Mouse (Mus musculus) right cerebral cortex, postnatal 25 days (tissue): ENCODE data around the gene Rasd2.

Experiments
- DNase-seq: peaks from one replicate; pipeline ENCODE4 v3.0.0; 2022

The Rasd2 gene

DNA sequence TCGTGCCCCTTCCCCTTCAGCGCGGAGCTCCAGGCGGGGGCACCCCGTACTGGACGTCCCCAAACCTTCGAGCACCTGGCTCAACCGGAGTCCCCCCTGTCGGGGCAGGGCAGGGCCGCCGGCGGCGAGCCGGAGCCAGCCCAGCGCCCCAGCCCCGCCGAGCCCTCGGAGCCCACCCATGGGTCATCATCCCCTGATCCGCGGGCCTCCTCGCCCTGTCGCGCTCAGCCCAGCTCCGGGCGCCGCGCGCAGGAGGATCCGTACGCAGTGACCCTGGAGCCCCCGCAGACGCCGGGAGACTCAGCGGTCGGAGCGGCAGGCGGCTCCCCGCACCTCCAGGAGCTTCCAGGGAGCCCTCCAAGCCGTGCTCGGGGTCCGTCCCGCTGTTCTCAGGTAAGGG lies at the start of gene Rasd2:
Rasd2 (plus strand) TSS at position 259 of the 400 bp plus-strand sequence.
- peak; percentile 27 for DNase-seq

DNA sequence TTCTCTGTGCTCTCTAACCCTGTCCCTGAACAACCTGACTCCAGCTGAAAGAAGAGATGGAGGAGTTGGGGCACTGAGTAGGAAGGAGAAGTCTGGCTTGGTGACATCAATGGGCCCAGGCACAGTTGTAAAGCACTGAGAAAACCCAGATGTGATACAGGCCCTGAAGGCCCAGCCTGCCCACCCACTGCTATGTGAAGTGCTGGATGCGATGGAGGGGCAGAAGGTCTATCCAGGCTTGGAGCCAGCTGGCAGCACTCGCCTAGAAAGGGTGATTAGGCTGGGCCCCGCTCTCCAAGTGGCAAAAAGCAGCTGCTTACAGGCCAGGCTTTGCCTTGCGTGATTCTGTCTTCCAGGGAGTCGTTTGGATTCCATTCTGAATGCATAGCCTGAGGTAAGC lies 44.4 kb upstream of the Rasd2 start:
- no peak for DNase-seq

DNA sequence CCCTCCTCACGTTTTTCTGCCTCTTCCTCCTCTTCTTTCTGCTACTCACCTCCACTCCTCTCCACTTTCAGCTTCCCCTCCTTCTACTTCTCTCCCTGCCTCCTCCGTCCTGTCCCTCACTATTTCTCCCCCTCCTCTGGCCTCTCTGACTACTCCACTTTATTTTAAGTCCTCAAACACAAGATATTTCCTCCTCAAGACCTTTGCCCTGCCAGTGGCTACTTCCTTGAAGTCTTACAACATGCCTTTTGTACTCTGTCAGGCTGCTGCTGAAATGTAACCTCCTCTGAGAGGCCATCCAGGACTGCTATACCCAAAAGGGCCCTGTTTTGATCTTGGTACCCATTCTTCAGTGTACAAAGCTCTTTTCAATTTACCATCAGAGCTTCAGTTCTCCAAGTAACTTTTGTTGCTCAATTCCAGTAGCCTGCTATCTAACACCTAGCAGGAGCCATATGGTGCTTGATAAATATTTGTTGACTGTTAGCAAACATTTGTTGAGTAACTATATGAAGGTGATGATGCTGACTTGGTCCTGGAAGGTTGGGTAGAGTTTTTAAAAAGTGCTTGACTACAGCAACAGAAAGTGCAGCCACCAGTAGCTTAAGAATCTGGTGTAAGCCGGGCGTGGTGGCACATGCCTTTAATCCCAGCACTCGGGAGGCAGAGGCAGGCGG lies 41.6 kb upstream of the Rasd2 start:
- no peak for DNase-seq

DNA sequence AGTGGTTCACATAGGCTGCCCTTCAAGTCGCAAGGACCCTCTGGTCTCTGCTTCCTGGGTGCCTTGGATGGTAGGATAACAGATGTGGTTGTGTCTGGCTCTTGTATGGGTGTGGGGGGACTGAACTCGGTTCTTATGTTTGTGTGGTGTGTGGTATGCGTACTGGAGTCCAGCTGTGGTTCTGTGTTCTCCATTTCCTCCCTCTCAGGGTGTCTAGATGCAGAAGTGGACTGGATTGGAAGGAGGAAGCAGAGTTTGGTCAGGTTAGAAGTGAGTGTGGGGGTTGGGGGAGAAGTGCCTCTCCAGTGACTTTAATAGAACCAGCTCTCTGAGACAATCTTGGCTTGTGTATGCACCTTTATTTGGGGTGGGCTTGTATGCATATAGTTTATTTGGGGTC lies 20.7 kb upstream of the Rasd2 start:
- no peak for DNase-seq

DNA sequence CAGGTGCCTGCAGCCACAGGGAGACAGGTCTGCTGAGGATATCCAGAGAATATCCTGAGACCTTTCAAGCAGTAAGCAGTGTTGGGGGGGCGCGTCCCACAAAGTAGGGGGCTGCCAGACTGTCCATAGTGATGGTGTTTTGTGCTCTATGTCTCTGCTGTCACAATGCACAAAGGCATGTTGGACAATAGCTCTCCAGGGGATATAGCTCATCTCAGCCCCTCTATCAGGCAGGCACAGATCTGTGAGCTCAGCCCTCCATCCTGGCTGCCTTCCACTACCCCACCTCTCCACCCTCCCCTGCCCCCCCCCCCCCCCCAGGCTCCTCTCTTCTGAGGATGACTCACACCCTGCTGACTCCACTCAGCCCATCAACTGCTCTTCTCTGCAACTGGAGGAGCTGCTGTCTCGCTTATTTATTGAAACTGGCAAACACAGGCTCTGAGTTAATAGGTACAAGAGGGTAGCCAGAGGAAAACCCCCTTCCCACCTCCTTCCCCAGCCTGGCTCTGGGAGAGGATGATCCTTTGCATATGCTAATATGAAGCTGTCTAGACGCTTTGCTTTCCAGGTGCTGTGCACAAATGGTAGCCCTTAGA lies 19.2 kb upstream of the Rasd2 start:
- no peak for DNase-seq

DNA sequence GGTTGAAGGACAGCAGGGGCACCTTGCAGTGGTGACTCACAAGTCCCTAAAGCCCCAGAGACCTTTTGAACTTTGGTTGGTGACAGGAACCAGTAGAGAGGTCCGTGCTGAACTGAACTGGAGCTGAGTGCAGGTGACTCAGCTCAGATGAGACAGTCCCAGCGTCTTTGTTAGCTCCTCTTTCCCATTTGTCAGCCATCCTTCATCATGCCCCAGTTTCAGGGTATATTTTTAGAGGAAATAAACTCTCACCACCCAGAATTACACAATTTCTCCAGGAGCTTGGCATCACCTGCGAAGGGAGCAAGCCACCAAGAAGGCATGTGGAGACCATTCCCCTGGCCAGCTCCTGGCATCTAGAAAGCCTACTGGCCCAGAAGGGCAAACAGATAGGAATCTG lies 16.6 kb upstream of the Rasd2 start:
- DNase-seq = no peak

DNA sequence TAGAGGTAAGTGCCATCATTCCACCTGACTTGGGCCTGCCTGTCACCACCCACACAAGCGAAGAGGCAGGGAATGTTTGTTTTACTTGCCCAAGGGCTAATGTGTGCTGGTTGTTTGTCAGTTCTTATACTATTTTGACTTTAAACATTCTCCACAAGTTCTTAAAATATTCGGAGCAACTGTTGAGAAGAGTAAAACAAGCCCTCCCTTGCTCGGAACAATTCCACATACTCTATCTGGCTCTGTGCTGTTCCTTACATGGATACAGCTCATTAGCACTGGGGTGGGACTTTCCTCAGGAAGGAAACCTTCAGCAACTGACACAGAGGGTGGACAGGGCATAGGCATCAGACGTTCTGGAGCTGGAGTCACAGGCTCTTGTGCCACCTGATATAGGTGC lies 15.9 kb upstream of the Rasd2 start:
- DNase-seq = no peak

DNA sequence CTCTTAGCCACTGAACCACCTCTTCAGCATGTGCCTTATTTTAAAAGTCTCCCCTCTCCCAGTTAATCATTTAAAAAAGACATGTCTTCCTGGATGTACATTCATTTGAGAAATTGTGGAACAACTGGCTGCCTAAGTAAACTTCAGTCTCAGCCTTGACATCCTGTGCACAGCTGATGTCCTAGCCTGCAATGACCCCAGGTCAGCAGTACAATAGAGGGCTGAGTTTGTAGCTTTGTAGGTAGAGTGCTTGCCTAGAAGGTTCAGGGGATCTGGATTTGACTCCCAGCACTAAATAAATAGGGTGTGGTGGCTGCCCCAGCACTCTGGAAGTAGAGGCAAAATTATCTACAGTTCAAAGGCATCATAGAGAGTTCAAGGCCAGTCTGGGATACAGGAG lies 15.4 kb upstream of the Rasd2 start:
- no peak for DNase-seq

DNA sequence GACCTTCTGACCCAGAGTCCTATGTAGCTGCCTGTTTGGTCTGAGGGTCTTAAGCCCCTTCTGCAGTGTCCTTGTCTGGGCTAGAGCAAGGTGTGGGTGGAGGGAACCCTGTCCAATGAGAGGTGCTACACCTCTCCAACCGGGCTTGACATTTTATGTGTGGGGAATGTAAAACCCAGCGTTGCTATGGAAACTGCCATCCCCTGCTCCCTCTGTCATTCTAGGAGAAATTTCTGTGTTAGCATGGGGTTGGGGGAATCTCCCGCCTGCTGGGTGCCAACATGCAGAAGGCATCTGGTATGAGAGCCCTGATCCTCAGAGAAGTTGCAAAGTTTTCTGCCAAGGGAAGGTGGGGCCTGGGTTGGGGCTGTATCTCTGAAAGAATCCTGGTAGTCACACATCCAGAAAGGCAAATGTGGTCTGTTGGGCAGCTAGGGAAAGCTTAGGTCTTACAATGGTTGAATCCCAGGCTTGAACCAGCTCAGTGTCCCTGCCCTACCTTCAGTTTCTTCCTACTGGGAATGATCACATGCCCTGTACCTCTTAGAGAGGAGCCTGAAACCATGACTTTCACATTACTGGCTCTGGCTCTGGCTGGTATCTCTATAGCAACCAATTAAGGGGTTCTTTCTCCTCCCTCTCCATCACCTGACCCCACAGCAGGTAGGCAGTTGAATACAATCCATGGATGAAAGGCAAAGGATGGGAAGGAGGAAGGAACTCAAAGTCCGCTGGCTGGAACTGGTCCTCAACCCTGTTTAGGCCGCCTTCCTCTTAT lies 14.6 kb upstream of the Rasd2 start:
- DNase-seq = no peak

DNA sequence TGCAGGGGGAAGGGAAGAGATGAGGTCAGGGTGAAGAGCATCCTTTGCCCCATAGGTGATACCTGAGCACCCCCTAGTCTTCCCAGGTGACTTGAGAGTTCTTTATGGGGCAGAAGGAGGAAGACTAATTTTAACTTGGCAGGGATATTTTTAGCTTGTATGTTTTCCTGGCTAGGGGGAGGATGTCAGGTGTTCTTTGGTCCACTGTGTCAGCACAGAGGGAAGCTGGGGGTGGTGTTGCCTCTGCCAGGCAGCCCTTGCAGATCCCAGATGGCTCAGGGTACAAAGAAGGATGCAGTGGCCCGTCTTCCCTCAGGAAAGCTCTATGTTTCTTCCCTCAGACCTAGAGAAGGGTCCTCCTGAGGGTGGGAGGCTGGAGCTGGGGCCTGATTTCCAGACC lies 13.8 kb upstream of the Rasd2 start:
- DNase-seq = no peak

DNA sequence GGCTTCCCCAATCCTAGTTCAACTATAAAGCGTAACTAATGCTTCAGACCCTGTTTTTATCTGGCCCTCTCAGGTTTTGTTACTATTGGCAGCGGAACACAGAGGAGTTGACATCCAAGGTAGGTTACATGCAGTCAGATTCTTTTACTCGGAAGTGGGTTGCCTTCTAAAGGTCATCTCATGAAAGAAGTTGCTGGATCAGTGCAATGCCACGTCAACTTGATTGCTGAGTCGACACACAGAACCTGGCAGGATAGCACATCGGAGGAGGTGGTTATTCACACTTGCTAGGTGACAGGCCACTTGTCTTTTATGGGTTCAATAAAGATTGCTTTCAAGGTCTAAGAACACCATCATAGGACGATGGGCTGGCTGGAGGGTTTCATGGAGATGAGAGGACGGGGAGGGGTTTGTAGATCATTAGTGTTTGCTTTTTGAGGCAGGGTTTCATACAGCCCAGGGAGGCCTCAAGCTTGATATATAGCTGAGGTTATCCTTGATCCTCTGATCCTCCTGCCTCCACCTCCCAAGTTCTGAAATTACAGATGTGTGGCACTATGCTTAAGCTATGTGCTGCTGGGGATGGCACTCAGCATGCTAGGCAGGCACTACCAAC lies 11.6 kb upstream of the Rasd2 start:
- no peak for DNase-seq

DNA sequence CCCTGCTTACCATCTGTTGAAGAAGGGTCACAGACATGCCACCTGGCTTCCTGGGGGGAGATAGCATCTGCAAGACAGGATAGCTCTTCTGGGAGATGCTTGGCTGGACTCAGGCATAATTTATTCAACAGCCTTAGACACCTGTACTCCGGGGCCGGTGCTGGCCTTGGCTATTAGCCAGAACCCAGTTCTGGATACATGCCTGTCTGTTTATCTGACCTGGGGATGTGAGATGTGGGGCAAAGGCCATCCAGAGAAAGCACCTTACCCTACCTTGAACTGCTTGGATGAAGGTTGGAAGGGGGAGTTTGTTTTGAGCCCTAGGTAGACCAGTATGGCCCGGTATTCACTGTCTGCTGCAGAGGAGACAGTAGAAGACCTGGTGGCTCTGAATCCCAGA lies 10.8 kb upstream of the Rasd2 start:
- no peak for DNase-seq

DNA sequence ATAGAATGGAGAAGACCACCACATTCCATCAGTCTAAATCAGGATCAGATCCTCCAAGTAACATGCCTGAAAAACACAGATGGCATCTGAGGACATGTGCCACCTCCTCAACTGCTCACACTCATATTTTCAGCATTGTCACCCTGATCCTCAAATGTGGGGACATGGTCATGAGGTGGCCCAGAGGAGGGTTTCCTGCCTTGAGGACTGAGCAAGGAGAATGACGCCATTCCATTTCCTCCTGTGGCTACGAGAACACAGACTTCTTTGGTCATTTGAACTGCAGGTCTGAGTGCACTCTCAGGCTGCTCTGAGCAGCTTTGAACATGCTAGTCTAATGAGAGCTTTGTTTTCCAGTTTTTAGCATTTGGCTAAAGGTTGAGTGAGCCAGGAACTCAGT lies 10.3 kb upstream of the Rasd2 start:
- no peak for DNase-seq

DNA sequence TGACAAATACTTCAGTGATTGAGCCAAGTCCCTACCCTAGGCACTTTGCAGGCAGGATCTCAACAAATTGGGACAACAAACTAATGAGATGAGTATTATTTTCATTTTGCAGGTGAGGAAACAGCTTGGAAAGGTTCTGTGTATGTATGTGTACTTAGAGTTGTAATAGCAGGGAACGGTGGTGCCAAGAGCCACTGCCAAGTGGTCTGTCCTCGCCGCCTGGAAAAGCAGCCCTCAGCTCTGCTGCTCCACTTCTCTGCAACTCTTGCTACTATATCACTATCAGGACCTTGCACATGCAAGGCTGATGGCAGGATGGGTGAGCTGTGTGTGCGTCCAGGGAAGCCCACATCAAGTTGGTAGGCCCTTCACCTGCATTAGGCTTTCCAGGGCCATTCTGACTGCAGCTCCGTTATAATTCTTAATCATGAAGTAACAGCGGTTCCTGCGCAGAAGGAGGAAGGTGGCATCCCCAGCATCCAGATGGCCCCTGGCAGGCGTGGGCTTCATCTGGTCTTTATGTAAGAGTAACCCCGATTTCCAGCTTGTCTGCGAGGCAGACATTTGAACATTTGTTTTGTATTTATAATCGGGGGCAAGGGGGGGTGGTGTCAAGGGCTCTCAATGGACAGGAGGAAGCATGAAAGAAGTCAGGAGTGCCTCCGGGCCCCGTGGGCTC lies 9.4 kb upstream of the Rasd2 start:
- no peak for DNase-seq

DNA sequence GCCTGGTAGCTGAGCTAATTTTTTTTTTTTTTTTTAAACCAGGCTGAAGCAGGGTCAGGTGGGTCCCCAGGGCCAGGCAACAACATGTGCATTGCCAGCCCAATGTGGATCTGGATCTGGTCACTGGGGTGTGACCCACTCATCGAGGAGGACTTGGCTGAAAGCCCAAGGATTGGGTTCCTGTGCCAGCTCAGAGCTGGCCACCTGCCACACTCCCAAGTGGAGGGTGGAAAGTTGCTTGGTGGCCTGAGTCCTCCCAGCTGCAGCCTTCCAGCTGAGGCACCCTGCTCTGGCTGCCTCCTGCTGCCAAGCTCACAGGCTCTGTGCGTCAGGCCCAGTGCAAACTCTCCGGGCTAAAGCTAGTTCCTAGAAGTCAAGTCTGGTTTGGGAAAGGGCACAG lies 2.3 kb upstream of the Rasd2 start:
- DNase-seq = no peak

DNA sequence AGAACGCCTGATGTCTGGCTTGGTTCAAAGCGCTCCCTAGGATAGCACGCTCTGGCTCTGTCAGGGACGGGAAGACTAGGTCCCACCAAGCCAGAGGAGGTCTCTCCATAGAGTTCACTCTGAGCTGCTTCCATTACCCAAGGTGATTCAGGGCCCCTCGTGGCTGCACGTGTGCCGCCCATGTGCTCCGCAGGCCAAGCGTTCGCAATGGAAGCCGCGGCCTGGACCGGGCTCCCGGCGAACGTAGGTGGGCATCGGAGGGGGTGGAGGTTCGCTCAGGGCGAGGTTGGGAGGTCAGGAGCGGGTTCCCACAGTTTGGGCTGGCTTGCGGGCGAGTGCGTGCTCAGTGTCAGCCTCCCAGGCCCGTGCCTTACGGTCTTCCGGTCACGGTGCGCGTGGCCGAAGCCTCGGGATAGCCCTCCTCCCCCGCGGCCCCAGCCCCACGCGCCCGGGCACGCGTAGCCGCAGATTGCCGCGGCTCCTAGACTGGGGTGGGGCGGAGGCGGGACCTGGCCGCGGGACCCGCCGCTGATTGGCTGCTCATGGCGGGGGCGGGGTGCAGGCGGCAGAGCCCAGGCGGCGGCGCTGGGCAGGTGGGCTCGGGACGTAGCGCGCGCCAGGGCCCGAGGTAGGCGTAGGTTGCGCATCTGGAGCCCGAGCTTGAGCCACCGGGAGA lies 975 bp upstream of the Rasd2 start:
- peak; percentile 86 for DNase-seq

DNA sequence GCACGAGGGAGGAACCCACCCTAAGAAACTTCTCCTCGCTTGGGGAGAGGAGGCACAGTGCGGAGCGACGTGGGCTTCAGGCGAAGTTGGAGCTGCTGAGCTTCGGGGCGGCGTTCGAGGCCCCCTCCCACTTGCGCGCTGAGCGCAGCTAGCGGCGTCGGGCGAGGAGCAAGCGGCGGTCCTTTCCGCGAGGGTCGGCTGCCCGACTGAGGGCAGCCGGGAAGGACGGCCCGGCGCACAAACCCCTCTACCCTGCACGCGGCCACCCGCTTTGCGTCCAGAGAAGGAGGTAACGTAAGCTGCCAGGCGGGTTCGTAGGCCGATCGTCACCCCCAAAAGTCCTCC lies 465 bp upstream of the Rasd2 start:
- DNase-seq = no peak

DNA sequence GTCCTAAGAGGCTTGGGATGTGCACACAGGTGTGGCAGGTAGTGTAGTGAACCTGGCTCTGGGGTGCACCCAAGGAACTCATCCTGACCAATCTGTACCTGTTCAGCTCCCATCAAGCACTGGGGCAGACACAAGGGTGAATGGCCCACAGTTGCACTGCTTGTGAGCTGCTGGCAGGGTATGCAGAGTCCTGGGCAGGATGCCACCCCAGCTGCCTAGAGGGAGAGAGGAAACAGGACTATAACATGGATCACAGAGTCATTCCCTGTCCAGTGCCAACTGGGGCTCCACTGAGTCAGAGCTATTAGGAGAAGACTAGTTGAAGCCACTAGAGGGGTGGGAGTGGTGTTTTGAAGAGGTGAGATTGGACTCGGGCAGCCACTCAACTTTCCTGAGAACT lies 1.3 kb downstream of the Rasd2 start:
- DNase-seq = peak; percentile 39

DNA sequence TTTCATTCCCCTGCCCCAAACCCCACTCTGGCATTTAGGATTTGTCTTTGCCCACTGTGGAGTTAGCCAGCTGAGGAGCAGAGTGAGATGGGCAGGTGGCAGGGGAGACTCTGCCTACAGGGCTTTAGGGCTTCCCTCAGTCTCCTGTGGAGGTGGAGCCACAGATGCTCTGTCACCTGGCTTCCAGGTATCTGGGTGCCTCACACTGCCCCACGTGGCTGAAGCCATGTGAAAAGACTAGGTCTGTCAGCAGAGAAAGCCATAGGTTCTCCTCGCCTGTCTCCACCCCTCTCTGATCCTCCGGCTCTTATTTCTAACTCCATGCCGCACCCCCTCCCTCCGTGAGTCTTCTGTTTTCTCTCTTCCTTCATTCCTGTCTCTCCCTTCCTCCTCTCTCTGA lies 2.2 kb downstream of the Rasd2 start:
- no peak for DNase-seq

DNA sequence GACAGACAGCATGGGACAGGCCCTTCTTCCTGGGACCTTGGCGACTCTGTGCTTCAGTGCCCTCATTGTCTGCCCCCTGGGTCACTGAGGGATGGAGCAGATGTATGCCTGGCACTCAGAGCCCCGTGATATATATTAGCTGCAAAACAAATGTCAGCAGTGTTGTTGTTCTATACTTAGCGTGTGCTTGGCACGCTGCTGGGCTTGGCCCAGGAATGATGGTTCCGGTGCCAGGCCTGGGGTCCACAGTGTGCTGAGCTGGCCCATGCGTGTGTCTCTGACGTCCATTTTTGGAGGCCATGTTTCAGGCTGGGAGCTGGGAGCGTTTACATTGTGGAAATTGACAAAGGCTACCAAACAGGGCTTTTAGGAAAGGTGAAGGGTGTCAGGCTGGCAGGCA lies 3.1 kb downstream of the Rasd2 start:
- DNase-seq = no peak

DNA sequence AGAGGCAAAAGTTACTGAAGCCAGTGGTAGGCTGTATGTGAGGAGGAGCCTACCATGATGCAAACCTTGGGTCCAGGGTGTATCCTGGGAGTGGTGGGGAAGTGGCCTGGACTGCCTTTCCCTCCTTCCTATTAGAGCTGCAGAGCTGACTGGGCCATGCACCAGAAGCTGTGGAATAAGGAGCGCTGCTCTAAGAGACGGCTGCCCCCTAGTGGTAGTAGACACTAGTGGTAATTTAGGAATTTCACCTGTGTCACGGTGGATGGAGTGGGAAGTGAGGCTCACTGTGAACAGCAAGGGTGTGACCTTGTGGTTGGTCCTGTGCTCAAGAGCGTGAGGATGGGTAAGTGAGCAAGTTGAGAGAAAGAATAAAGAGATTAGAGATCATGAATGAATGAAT lies 4.2 kb downstream of the Rasd2 start:
- DNase-seq = peak; percentile 48

DNA sequence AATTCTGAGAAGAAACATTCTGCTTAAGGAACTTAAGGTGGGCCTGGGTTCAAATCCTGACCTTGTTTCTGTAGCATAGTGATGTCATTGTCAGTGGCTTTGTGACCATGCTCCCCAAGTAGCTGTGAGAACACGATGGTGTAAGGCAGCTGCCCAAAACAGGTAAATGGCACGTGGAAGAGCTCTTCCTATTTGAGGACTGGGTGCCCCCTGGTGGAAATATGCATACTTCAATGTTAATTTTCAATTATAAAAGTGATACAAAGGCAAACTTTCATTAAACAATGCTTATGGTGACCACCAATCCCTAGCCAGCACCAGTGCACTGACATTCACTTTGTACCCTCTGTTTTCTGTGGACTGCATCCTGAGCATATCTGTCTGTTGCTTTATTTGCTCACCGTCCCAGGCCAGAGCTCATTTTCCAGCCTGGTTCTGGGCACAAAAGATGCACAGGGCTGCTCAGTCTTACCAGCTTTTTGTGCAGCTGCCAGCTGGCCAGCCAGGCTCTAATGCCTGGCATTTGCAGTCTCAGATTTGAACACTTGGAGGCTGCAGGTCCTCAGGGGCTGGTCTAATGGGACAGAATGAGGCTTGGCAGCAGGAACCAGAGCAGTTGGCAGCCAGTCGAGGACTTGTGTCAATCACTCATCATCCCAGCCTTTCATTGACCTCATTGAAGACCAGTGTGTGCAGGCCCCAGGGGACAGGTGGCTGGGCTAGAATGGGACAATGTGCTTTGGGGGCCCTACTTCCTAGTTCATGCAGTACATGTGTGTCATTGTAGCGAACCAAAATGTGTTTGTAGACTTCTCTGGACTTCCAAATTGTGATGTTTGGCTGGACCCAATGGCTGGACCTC lies 6.4 kb downstream of the Rasd2 start:
- DNase-seq = no peak
